Mouse (Mus musculus): ENCODE data around the gene Wipf3. TPM values are rescaled to one million over a fixed set of nuclear protein-coding genes. Genes with fewer than 3 reads are reported as not detected.

The Wipf3 gene
- total and polyA plus RNA-seq, 3 experiments, result 0.64 to 1.3 (median 1.2) TPM

DNA sequence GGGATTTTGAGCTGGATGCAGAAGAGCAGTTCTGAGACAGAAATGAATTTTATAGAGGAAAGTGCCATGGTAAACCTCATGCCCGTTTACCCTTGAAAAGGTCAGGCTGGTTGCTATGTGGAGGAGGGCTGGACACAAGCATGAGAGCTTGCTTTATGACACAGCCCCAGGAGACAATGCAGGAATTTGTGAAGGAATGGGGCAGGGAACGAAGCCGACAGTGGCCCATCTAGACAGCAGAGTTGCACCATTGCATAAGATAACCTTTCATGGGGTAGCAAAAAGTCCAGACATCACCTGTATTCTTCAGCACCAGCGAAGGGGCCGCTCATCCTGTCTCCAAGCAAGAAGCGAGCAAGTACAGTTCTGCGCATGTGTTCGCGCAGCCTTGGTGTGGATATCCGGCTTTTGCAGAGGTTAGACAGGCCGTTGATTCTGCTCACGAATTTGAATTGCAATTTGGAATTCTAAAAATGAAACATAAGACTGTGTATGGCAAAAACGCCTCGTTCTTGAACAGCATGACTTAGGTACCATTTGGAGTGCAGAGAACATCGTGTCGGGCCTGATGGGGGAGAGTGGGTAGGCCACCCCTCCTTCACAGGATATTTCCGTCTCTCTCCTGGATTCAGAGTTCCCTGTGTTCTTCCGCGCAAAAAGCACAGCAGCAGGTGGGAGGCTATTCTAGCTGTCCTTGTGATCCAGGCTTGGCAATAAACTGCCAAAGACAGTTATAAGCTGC, 46.7 kb downstream of the Wipf3 start:
- no peaks in the 10 kb centered on the region for H3K79me2 ChIP-seq (replicated peaks; ENCODE audit: control insufficient read depth, extremely low read depth, insufficient read depth, poor library complexity, severe bottlenecking)
- H3K27me3 ChIP-seq (replicated peaks), result no peaks in the 10 kb centered on the region
- TF ChIP-seq PAX5 (IDR thresholded peaks at IDR 0.05; ENCODE audit: low read length) (no peak), NELFE (IDR thresholded peaks at IDR 0.05; ENCODE audit: low read depth, low read length) (no peak), ZMIZ1 (IDR thresholded peaks at IDR 0.05; ENCODE audit: low read depth, low read length) (no peak), RCOR1 (conservative IDR thresholded peaks at IDR 0.05; ENCODE audit: low read depth, low read length) (no peak), USF2 (conservative IDR thresholded peaks at IDR 0.05; ENCODE audit: low read depth, low read length) (no peak), SMC3 (IDR thresholded peaks at IDR 0.05; ENCODE audit: low read depth, low read length) (no peak), MXI1 (IDR thresholded peaks at IDR 0.05; ENCODE audit: low read depth, low read length) (no peak), ELF1 (IDR thresholded peaks at IDR 0.05; ENCODE audit: low read depth, low read length) (no peak), GABPA (IDR thresholded peaks at IDR 0.05; ENCODE audit: insufficient replicate concordance, low read depth, low read length) (no peak), IRF4 (IDR thresholded peaks at IDR 0.05; ENCODE audit: low read depth, low read length) (no peak), BHLHE40 (IDR thresholded peaks at IDR 0.05; ENCODE audit: low read depth, low read length) (no peak), POLR2AphosphoS2 (IDR thresholded peaks at IDR 0.05; ENCODE audit: low read depth, low read length) (no peak), MAX (IDR thresholded peaks at IDR 0.05; ENCODE audit: low read length) (no peak), POLR2A (IDR thresholded peaks at IDR 0.05; ENCODE audit: low read depth, low read length) (no peak), JUN (IDR thresholded peaks at IDR 0.05; ENCODE audit: insufficient read depth, low read depth, low read length) (no peak), CTCF (conservative IDR thresholded peaks at IDR 0.05 in 1 of 2, IDR thresholded peaks at IDR 0.05 in 1 of 2; ENCODE audit: low read depth in 2 of 2, low read length in 2 of 2) (no peak)
- H3K36me3 ChIP-seq (replicated peaks in 1 of 2; ENCODE audit: control insufficient read depth in 1 of 2, insufficient read depth in 1 of 2, low read length in 1 of 2), result no peaks in the 10 kb centered on the region
- no peak overlapping the region for H3K9ac ChIP-seq (ENCODE audit: insufficient read depth, low read depth)
- dilution Hi-C loops (cut with MboI; ENCODE audit: extremely low pct_ligation_motif_present, extremely low pct_unique_long_range_greater_than_20kb, low sequenced_read_pairs), result no loop called here
- in situ Hi-C loops (cut with MboI; ENCODE audit: low pct_ligation_motif_present, low pct_unique_long_range_greater_than_20kb, low sequenced_read_pairs), result no loop called here
- H3K4me3 ChIP-seq (replicated peaks in 1 of 3; ENCODE audit: low read depth in 2 of 3, low read length in 2 of 3, poor library complexity in 1 of 3), result no peak overlapping the region
- H3K4me1 ChIP-seq (ENCODE audit: control insufficient read depth in 1 of 2, insufficient read depth in 2 of 2), result no peaks in the 10 kb centered on the region
- DNase-seq (ENCODE audit: extremely low read depth), result no peak
- no peak overlapping the region for H3K27ac ChIP-seq (ENCODE audit: insufficient read depth, low read depth)
- no peaks in the 10 kb centered on the region for H3K9me3 ChIP-seq (replicated peaks; ENCODE audit: low read length)
- no peak overlapping the region for H3K4me2 ChIP-seq (ENCODE audit: insufficient read depth, low read depth, poor library complexity, severe bottlenecking)

GRCm38 (mm10) chr6:54478646-54479324, 49.4 kb downstream of the Wipf3 start:
- Histone ChIP-seq H3K4me3 (replicated peaks in 1 of 3; ENCODE audit: low read depth in 2 of 3, low read length in 2 of 3, poor library complexity in 1 of 3) (no peak overlapping the region), H3K4me2 (ENCODE audit: insufficient read depth, low read depth, poor library complexity, severe bottlenecking) (no peak overlapping the region), H3K27me3 (replicated peaks) (no peaks in the 10 kb centered on the region), H3K79me2 (replicated peaks; ENCODE audit: control insufficient read depth, extremely low read depth, insufficient read depth, poor library complexity, severe bottlenecking) (no peaks in the 10 kb centered on the region), H3K4me1 (ENCODE audit: control insufficient read depth in 1 of 2, insufficient read depth in 2 of 2) (no peaks in the 10 kb centered on the region), H3K9ac (ENCODE audit: insufficient read depth, low read depth) (no peak overlapping the region), H3K9me3 (replicated peaks; ENCODE audit: low read length) (peaks cover 3% of the 10 kb centered on the region), H3K27ac (ENCODE audit: insufficient read depth, low read depth) (no peak overlapping the region), H3K36me3 (replicated peaks in 1 of 2; ENCODE audit: control insufficient read depth in 1 of 2, insufficient read depth in 1 of 2, low read length in 1 of 2) (no peaks in the 10 kb centered on the region)
- TF ChIP-seq RAD21 (IDR thresholded peaks at IDR 0.05; ENCODE audit: low read depth, low read length) (peak; percentile 70), MAZ (IDR thresholded peaks at IDR 0.05; ENCODE audit: low read depth, low read length) (no peak), MXI1 (IDR thresholded peaks at IDR 0.05; ENCODE audit: low read depth, low read length) (no peak), SMC3 (IDR thresholded peaks at IDR 0.05; ENCODE audit: low read depth, low read length) (peak; percentile 76), ZC3H11A (IDR thresholded peaks at IDR 0.05; ENCODE audit: low read depth, low read length) (peak; percentile 35; the same call in 1 of the 2 replicates), TBP (conservative IDR thresholded peaks at IDR 0.05; ENCODE audit: low read depth, low read length) (no peak), GABPA (IDR thresholded peaks at IDR 0.05; ENCODE audit: insufficient replicate concordance, low read depth, low read length) (no peak), CTCF (conservative IDR thresholded peaks at IDR 0.05 in 1 of 2, IDR thresholded peaks at IDR 0.05 in 1 of 2; ENCODE audit: low read depth in 2 of 2, low read length in 2 of 2) (peak in 1 of 2 experiments; percentile 69; a peak in 2 of 4 replicates), MAX (IDR thresholded peaks at IDR 0.05; ENCODE audit: low read length) (no peak), ZMIZ1 (IDR thresholded peaks at IDR 0.05; ENCODE audit: low read depth, low read length) (no peak), PAX5 (IDR thresholded peaks at IDR 0.05; ENCODE audit: low read length) (no peak), E2F4 (IDR thresholded peaks at IDR 0.05; ENCODE audit: insufficient replicate concordance, low read depth, low read length) (no peak), USF1 (IDR thresholded peaks at IDR 0.05; ENCODE audit: low read depth, low read length) (no peak), NRF1 (IDR thresholded peaks at IDR 0.05; ENCODE audit: low read depth, low read length) (no peak), ZNF384 (IDR thresholded peaks at IDR 0.05; ENCODE audit: low read depth, low read length) (peak; percentile 61), TCF12 (IDR thresholded peaks at IDR 0.05; ENCODE audit: low read depth, low read length) (no peak), ELF1 (IDR thresholded peaks at IDR 0.05; ENCODE audit: low read depth, low read length) (no peak), POLR2A (IDR thresholded peaks at IDR 0.05; ENCODE audit: low read depth, low read length) (no peak), KAT2A (IDR thresholded peaks at IDR 0.05; ENCODE audit: insufficient replicate concordance, low read length) (no peak), ETS1 (conservative IDR thresholded peaks at IDR 0.05; ENCODE audit: low read depth, low read length) (no peak), USF2 (conservative IDR thresholded peaks at IDR 0.05; ENCODE audit: low read depth, low read length) (no peak), MYC (IDR thresholded peaks at IDR 0.05; ENCODE audit: low read depth, low read length) (no peak), ZKSCAN1 (IDR thresholded peaks at IDR 0.05; ENCODE audit: borderline replicate concordance, low read depth, low read length) (no peak)
- peak; percentile 21 for DNase-seq (ENCODE audit: extremely low read depth)
- dilution Hi-C loops (cut with MboI; ENCODE audit: extremely low pct_ligation_motif_present, extremely low pct_unique_long_range_greater_than_20kb, low sequenced_read_pairs), result no loop called here
- in situ Hi-C loops (cut with MboI; ENCODE audit: low pct_ligation_motif_present, low pct_unique_long_range_greater_than_20kb, low sequenced_read_pairs), result no loop called here
